Mouse (Mus musculus): ENCODE measurements at regions not wholly inside any gene's neighbourhood (a gene's known extent, or its start where the extent isn't known, plus 50 kb on each side); places are given as distances from the start of the nearest gene placed in this dataset.

DNA sequence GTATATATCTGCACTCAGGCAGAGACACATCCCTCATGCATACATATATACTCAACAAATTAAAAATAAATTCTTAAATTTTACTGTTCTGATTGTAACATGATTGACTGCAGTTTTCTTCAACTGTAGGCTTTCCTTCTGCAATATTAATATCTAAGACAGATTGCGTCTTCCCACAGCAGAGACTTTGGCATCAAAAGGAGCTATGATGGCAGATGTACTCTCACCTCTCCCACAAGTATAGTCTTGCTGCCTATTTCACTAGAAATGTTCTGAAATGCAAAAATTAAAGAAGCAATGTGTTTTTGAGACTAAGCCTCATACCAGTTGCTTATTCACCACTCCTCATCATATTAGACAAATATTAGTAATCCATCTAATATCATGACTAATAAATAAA is 356.5 kb downstream of the Dnah5 start:
- DNase-seq (ENCODE audit: low spot score in 2 of 2), result peak in 1 of 2 experiments; percentile 51

- peak in 1 of 2 experiments; percentile 21 for DNase-seq (ENCODE audit: low spot score in 2 of 2)
Measured at GRCm38 (mm10) chr15:28595294-28595693, 391.7 kb downstream of the Dnah5 start.

DNA sequence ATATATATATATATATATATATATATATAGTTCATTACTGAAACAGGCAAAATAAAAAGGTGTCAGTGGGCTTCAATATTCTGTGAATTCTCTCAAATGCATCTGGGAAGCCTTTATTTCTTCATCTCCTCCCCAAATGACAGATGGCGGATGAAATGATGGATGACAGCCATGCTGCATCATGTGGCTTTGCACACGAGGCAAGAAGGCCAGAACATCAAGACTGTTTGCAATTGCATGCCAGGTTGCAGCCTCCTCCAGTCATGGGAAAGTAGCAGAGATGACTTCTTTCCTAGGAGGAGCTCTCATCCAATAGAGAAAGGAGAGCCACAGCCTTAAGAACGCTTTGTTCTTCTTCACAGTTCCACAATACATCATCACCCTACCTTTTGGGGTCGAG is 392.2 kb downstream of the Dnah5 start:
- DNase-seq (ENCODE audit: low spot score in 2 of 2), result peak in 1 of 2 experiments; percentile 40

- no peak for DNase-seq (ENCODE audit: low spot score in 2 of 2)
Measured at GRCm38 (mm10) chr15:28600132-28600531, 396.6 kb downstream of the Dnah5 start.

DNA sequence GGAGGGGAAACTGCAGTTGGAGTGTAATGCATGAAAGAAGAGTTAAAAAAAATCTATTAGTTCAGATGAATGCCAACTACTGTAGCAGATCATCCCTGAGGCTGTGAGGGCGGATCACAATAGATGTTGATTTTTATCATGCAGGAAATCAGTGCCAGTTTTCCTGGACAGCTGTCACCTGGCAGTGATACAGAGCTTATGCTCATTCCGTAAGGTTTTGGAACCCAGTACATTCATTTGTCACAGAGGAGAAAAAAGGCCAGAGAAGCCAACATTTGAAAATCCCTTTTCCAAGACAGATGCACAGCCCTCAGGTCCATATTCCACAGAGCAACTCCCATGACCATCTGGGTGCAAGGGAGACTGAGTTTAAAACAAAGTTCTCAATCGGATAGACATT is 412.1 kb downstream of the Dnah5 start:
- DNase-seq (ENCODE audit: low spot score in 2 of 2), result peak; percentile 56 to 87

- DNase-seq (ENCODE audit: low spot score in 2 of 2), result no peak
Measured at GRCm38 (mm10) chr15:28640349-28640748, 436.8 kb downstream of the Dnah5 start.

- DNase-seq (ENCODE audit: low spot score in 2 of 2), result no peak
Measured at GRCm38 (mm10) chr15:28645122-28645521, 441.6 kb downstream of the Dnah5 start.

- no peak for DNase-seq (ENCODE audit: low spot score in 2 of 2)
Measured at GRCm38 (mm10) chr15:28653996-28654395, 450.4 kb downstream of the Dnah5 start.

GRCm38 (mm10) chr15:28663847-28664602 is 460.5 kb downstream of the Dnah5 start:
- no peak for DNase-seq (ENCODE audit: low spot score in 2 of 2)
